Mouse (Mus musculus): ENCODE data around the gene Fbxw5.

Fbxw5 gene

GRCm38 (mm10) chr2:25500576-25501405, at the start of gene Fbxw5:
Gene Fbxw5, plus strand, starts transcription at chr2:25500750.
- peak; percentile 75 to 76 for DNase-seq (ENCODE audit: low spot score in 2 of 2)

GRCm38 (mm10) chr2:25450853-25451647, 49.5 kb upstream of the Fbxw5 start:
- no peak for DNase-seq (ENCODE audit: low spot score in 2 of 2)

- no peak for DNase-seq (ENCODE audit: low spot score in 2 of 2)
Observed at GRCm38 (mm10) chr2:25452951-25453350, 47.6 kb upstream of the Fbxw5 start.

- no peak for DNase-seq (ENCODE audit: low spot score in 2 of 2)
Observed at GRCm38 (mm10) chr2:25456205-25456953, 44.2 kb upstream of the Fbxw5 start, which contains the start of gene Clic3. Gene Clic3, plus strand, starts transcription at chr2:25456838.

- DNase-seq (ENCODE audit: low spot score in 2 of 2): no peak
Observed at GRCm38 (mm10) chr2:25457022-25457896, 43.3 kb upstream of the Fbxw5 start.

- DNase-seq (ENCODE audit: low spot score in 2 of 2): no peak
Observed at GRCm38 (mm10) chr2:25458911-25459310, 41.6 kb upstream of the Fbxw5 start.

GRCm38 (mm10) chr2:25460135-25460534, 40.4 kb upstream of the Fbxw5 start:
- no peak for DNase-seq (ENCODE audit: low spot score in 2 of 2)

- DNase-seq (ENCODE audit: low spot score in 2 of 2): peak; percentile 95 to 96
Observed at GRCm38 (mm10) chr2:25460551-25461309, 39.8 kb upstream of the Fbxw5 start, which contains the start of gene Paxx. Gene Paxx, minus strand, starts transcription at chr2:25461094.

GRCm38 (mm10) chr2:25461407-25461806, 39.1 kb upstream of the Fbxw5 start:
- no peak for DNase-seq (ENCODE audit: low spot score in 2 of 2)

GRCm38 (mm10) chr2:25463630-25464029, 36.9 kb upstream of the Fbxw5 start:
- no peak for DNase-seq (ENCODE audit: low spot score in 2 of 2)

- DNase-seq (ENCODE audit: low spot score in 2 of 2): no peak
Observed at GRCm38 (mm10) chr2:25465256-25465655, 35.3 kb upstream of the Fbxw5 start.

GRCm38 (mm10) chr2:25465816-25466635, 34.5 kb upstream of the Fbxw5 start:
- no peak for DNase-seq (ENCODE audit: low spot score in 2 of 2)

GRCm38 (mm10) chr2:25467606-25468303, 32.8 kb upstream of the Fbxw5 start:
- DNase-seq (ENCODE audit: low spot score in 2 of 2): no peak

GRCm38 (mm10) chr2:25468962-25469915, 31.3 kb upstream of the Fbxw5 start:
- DNase-seq (ENCODE audit: low spot score in 2 of 2): peak; percentile 33 to 44

GRCm38 (mm10) chr2:25469969-25470368, 30.6 kb upstream of the Fbxw5 start, which contains the start of gene Ptgds:
Gene Ptgds, minus strand, starts transcription at chr2:25470046.
- no peak for DNase-seq (ENCODE audit: low spot score in 2 of 2)

GRCm38 (mm10) chr2:25472550-25472949, 28.0 kb upstream of the Fbxw5 start:
- no peak for DNase-seq (ENCODE audit: low spot score in 2 of 2)

- DNase-seq (ENCODE audit: low spot score in 2 of 2): no peak
Observed at GRCm38 (mm10) chr2:25477541-25477940, 23.0 kb upstream of the Fbxw5 start.

Data from frontal cortex, postnatal 36 days (tissue).